Mouse (Mus musculus): ENCODE measurements around the gene Hrg. TPM values are rescaled to one million over a fixed set of nuclear protein-coding genes. Genes with fewer than 3 reads are reported as not detected.
"Not testable (repeated sequence)": the region's sequence is repeated elsewhere in the genome, so short reads cannot be mapped to it uniquely, and the experiment has no call there.

Gene Hrg
- total RNA-seq, 1 experiment from 2014 or later = not detected

DNA sequence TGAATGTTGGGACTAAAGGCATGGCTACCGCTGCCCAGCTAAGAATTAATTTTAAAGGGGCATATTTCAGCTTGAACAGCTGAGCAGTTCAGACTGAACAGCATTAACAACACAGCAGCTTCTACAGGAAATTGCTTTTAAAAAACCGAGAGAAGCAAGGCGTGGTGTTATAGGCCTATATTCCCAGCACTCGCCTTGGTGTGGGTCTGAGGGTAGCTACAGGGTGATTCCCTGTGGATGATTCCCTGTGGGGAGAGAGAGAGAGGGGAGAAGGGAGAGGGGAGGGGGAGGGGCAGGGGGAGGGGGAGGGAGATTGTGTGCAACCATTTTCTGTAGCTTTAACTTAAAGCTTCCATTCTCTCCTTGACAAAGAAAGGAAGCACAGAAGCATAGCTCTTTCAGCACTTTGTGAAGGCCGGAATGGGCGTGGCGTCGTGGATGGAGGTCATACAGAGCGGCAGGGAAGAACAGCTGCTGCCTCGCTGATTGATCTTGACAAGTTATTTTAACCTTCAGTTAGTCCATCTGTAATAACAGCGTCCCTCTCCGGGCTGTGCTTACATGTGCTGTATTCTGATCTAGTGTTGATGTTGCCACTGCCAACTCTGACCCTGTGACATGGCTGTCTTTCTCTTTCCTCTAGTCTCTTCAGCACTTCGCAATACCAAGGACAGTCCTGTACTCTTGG, 4.7 kb downstream of the Hrg start:
- ATAC-seq (replicated peaks; ENCODE audit: low read depth, poor library complexity, severe bottlenecking) = no peak

DNA sequence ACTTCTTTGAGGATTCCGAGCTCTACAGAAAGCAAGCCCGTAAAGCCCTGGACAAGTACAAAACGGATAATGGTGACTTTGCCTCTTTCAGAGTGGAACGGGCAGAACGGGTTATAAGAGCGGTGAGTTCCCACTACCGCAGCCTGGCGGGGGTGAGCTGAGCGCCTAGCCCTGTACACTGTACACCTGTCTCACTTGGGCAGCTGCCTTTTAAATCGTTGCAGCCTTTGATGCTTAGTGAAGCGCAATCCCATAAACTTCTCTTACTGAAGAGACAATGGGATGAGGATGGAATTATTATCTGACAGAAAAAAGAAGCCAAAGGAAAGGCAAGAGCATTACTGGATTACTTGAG, 5.2 kb downstream of the Hrg start:
- no peak for ATAC-seq (replicated peaks; ENCODE audit: low read depth, poor library complexity, severe bottlenecking)

DNA sequence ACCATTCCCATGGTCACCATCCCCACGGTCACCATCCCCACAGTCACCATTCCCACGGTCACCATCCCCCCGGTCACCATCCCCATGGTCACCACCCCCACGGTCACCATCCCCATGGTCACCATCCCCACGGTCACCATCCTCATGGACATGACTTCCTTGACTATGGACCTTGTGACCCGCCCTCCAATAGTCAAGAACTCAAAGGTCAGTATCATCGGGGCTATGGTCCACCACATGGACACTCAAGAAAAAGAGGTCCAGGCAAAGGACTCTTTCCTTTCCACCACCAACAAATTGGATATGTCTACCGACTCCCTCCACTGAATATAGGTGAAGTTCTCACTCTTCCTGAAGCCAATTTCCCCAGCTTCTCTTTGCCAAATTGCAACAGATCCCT, 10.2 kb downstream of the Hrg start:
- ATAC-seq (replicated peaks; ENCODE audit: low read depth, poor library complexity, severe bottlenecking) = no peak

DNA sequence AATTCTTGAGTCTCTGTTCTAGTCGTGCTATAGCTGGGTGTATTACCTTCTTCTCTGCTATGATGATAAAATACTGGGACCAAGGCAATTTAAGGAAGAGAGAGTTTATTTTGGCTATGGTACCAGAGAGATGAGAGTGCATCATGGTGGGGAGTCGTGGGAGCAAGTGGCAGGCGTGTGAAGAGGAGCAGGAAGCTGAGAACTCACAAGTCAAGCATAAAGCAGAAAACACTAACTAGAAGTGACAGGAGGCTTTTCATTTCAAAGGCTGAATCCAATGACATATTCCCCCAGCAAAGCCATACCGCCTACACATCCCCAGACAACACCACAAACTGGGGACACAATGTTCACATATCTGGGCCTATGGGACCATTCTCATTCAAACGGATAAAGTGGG, 11.4 kb downstream of the Hrg start:
- no peak for ATAC-seq (replicated peaks; ENCODE audit: low read depth, poor library complexity, severe bottlenecking)

DNA sequence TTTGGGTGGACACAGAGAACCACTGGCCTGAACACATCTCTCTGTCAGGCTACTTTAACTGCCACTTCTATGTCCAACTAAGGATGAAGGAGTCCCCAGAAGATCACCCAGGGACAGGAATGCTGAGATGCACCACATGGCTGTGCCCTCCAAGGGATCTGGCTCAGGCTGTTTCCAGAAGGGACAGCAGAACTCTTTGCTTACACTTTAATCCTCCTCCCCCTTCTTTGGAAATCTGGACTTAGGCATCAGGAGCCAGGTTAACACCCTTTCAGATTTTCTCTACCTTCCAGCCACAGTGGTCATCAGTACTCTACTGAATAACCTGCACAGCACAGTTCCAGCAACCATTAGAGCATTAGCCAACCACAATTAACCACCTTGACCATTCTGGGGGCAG, 12.4 kb downstream of the Hrg start:
- ATAC-seq (replicated peaks; ENCODE audit: low read depth, poor library complexity, severe bottlenecking) = no peak

DNA sequence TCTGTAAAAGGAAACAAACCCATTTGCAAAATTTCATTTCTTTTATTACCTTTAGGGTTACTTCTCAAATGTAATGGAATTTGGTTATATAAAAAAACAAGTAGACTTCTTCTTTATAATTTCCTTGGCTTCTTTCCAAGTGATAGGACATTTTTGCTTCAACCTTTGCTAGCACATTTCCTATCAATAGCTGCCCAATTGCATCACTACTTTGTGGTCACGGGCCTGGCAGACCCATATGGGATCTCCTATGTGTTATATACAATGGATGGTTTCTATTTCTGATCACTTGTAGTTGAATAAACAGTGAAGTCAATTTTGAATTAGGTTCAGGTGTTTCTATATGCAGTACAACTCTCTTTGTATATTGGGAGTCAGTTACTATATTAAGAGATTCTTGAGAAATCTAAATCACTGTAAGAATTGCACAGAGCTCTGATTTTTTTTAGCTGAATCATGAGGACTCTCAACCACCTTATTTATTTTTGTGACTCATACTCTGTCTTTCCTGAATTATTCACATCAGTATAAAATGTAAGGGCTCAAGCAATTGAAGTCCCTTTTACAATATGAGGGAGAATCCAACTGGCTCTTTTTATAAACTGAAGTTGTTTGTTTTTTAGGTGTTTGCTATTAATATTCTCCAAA, 16.6 kb downstream of the Hrg start:
- no peak for ATAC-seq (replicated peaks; ENCODE audit: low read depth, poor library complexity, severe bottlenecking)

DNA sequence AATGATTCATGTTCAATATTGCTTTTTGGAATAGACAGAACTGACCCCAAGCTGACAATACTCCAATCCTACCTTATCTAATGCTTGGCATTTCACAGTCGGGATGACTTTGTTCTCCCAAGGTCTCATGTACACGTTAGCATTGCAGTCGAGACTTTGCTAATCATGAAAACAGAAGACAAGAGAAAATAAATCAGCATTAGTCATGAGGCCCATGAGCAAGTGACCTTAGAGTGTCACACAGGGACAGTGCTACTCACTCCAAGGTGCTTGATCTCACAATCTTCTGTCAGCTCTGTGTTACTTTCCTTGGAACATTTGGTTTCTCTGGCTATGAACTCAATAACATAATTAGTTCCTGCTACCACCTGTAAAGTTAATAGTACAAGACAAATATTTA, 46.1 kb downstream of the Hrg start:
- not testable (repeated sequence) for ATAC-seq (replicated peaks; ENCODE audit: low read depth, poor library complexity, severe bottlenecking)

Other genes starting within 250 kb of the Hrg start
- gene Crygs, start 139.5 kb upstream of the Hrg start, total RNA-seq (2017) = not detected in 2 replicates
- 31.8 and 39.5 TPM in 2 replicates for gene Tbccd1, start 93.4 kb upstream of the Hrg start, total RNA-seq (2017)
- gene Dnajb11, start 93.2 kb upstream of the Hrg start, total RNA-seq (2017) = 95.9 and 103 TPM in 2 replicates
- not detected in 2 replicates for gene Ahsg, start 59.8 kb upstream of the Hrg start, total RNA-seq (2017)
- gene Fetub, start 32.7 kb upstream of the Hrg start, total RNA-seq (2017) = not detected in 2 replicates
- gene Kng2, start 78.4 kb downstream of the Hrg start, total RNA-seq (2017) = not detected in 2 replicates
- not detected in 2 replicates for gene Kng1, start 106.8 kb downstream of the Hrg start, total RNA-seq (2017)
- 830 and 874 TPM in 2 replicates for gene Eif4a2, start 156.4 kb downstream of the Hrg start, total RNA-seq (2017)
- gene Rfc4, start 176.7 kb downstream of the Hrg start, total RNA-seq (2017) = 67.1 and 71.7 TPM in 2 replicates
- not detected in 2 replicates for gene Adipoq, start 195.5 kb downstream of the Hrg start, total RNA-seq (2017)

Measured in common myeloid progenitor, adult 5-6 weeks (primary cell).